Mouse (Mus musculus): Measurements from ENCODE around the gene Neurl2. TPM values are rescaled to one million over a fixed set of nuclear protein-coding genes. Genes with fewer than 3 reads are reported as not detected.
A peak's percentile ranks its signal among the peaks of the same experiment; 100 is the strongest.

Neurl2 gene
- total RNA-seq, 2 experiments from 2014 or later, result 2.2 to 4.0 TPM

DNA sequence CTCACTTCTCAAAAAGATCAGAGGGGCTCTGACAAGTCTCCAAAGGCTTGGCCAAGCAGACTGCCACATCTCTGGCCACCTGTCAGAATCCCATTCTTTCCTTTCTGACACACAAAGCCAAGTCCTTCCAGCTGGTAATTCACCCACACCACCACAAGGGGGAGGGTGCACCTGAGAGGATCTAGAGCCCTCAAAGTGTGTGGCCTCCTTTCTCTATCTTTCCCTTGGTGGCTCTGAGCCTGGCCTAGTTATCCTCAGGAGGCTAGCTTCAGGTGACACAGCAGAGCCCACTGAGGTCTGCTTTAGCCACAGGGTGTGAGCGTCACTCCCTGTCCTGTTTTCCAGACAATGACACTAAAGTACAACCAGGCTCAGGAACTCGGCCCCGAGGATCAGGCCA lies 40.0 kb downstream of the Neurl2 start:
- peak in 1 of 2 experiments; percentile 70 for DNase-seq (ENCODE audit: low spot score in 2 of 2)
- intact Hi-C loops (cut with DNase I), result no loop called here

DNA sequence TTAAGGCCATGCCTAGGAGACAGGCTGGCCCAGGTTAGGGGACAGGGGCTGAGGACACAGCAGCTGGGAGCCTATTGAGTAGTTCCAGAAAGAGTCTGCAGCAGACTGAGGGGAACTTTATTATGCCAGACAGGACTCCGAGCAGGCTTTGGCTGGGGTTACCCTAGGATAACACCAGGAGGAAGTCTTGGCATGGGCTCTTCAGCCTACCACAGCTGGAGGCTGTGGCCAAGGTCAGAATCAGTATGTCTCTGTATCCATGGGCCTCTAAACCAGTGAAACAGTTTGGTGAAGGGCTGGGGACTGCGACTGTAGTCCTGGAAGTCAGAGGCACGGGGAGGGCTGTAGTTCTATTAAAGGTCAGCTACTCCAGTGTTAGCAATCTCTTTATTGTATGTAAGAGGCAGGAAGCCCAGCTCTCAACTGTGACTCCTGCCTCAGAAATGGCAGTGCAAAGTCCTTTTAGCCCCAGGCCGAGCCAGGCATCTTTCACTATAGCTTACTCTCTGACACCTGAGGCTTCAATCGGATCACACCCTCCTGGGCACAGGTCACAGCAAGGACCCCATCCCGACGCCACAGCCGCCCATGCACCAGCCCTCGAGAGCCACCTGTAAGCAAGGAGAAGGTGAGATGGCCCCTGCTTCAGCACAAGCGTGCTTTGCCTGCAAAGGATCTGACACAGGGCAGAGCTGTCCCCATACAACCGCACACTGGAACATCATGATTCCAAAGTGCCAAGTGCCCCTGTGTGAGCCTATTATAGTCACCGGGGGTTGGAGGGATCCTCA lies 40.7 kb downstream of the Neurl2 start:
- intact Hi-C loops (cut with DNase I), result no loop called here
- DNase-seq (ENCODE audit: low spot score in 2 of 2), result no peak

DNA sequence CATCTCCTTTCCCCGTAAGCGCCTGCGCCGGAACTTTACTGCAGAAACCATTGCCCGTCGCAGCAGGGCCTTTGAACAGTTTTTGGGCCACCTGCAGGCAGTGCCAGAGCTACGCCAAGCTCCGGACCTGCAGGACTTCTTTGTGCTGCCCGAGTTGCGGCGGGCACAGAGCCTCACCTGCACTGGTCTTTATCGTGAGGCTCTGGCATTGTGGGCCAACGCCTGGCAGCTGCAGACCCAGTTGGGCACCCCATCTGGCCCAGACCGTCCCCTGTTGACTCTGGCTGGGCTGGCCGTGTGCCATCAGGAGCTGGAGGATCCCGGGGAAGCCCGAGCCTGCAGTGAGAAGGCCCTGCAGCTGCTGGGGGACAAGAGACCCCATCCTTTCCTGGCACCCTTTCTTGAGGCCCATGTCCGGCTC lies 41.4 kb downstream of the Neurl2 start:
- intact Hi-C loops (cut with DNase I), result no loop called here
- DNase-seq (ENCODE audit: low spot score in 2 of 2), result no peak

DNA sequence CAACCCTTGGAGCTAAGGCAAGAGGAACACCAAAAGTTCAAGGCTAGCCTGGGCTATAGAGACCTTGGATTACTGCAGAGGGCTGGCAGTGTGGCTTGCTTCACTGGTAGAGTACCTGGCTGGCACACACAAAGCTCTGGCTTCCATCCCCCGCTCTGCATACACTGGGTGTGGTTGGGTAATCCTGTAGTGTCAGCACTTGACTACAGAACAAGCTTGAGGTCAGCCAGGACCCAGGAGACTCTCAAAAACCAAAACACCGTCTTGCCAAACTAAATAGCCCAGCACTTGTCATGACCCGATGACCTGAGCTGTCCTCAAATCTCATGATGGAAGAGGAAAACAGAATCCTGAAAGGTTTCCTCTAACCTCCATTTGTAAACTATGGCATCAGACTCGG lies 42.8 kb downstream of the Neurl2 start:
- no peak for DNase-seq (ENCODE audit: low spot score in 2 of 2)
- intact Hi-C loops (cut with DNase I), result no loop called here

DNA sequence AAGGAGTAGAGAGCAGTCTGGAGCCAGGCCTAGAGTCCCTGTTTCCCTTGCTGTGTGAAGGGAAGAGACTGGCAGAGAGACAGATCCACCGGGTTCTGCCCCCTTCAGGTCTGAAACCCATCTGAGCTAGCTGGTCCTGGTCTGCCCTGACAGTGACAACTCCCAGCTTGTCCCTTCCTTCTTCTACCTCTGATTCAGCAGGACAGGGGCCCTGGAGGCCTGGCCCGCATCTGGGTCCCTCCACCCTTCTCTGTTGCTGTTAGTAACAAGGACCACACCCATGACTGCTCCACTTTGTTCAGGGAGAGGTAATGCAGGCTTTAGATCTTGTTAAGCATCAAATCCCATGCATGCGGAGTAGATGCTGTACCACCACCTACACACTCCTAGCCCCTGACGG lies 44.8 kb downstream of the Neurl2 start:
- intact Hi-C loops (cut with DNase I), result no loop called here
- no peak for DNase-seq (ENCODE audit: low spot score in 2 of 2)

DNA sequence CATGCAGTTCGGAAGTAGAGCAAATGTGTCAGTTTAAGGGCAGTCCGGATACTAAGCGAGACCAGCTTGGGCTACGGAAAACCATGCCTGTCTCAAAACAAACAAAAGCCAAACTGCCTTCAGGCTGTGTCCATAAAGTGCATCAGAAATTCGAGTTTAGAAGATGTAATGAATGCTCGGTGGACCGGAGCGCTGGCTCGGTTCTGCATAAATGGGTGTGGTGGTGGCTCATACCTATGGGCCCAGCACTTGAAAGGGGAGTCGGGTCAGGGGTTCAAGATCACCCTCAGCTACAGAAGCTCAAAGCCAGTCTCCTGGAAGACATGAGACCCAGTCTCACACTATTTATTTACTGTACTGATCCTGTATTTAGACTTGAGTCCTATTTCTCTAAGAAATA lies 45.5 kb downstream of the Neurl2 start:
- intact Hi-C loops (cut with DNase I), result no loop called here
- no peak for DNase-seq (ENCODE audit: low spot score in 2 of 2)

DNA sequence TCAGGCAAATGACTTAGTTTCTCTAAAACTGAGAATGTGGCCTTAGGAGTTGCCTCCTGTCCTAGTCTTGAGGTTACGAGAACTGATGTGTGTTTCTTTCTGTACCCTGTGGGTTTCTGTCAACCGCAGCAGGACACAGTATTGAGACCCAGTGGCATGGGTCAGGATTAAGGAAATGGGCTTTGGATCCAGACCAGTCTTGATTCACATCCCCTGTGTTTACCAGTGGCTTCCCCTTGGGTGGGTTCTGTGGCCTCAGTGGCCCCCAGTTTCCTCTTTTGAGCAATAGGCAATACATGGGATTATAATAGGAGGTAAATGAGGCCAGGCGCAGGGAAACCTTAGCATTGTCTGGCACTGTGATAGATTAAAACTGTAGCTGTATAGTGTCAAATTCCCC lies 46.2 kb downstream of the Neurl2 start:
- no peak for DNase-seq (ENCODE audit: low spot score in 2 of 2)
- intact Hi-C loops (cut with DNase I), result no loop called here

DNA sequence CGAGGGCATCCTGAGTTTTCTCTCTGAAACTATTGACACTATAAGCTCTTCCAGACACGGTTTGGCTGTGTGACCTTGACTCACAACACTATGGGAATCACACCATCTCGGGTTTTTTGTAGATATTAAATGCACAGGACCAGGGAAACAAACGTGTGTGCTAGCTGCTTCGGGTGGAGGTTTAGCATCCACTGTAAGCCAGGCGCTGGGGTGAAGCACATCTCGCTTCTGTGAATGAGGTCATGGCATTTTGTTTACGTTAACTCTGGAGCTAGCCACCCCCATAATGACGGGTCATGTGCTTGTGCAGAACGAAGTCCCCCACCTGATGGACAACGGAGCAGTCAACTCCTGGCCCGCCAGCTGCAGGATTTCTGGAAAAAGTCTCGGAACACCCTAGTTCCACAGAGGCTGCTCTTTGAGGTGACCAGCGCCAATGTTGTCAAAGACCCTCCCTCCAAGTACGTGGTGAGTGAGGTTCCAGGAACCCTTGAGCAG lies 46.8 kb downstream of the Neurl2 start:
- DNase-seq (ENCODE audit: low spot score in 2 of 2), result no peak
- intact Hi-C loops (cut with DNase I), result no loop called here

DNA sequence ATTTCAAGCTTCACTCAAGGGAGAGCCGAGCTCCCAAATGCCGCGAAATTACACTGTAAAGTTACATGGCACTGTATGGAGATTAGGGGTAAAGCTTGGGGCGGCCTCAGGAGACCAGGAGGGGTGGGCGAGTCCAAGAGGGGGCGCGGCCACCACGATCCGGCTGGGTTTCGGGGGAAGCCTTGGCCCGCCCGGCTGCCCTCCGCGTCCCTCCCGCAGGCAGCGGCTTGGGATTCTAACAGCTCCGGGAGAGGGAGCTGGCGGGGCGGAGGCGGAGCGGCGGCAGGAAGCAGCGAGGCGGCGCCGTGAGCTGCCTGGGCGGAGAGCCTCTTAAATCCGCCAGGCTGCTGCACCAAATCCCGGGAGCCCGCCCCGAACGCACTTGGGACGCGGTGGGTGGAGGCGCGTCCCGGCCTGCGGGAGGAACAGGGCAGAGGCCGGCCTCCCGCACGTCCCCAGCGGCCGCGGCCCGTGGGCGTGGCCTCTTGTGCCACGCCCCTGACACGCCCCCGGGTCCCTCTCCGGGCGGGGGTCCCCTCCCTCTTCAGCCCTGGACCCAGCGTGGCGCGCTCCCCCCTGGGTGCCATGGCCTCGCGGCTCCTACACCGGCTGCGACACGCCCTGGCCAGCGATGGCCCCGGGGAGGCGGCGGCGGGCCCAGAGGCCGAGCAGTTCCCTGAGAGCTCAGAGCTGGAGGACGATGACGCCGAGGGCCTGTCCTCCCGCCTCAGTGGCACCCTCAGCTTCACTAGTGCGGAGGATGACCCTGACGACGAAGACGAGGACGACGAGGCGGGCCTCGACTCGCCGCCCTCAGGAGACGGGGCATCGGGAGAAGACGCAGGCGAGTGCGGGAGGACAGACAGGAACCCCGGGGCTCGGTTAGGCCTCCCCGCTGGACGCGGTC lies 47.5 kb downstream of the Neurl2 start, which contains the start of gene Snx21:
Gene Snx21 (plus strand): TSS at position 343 of the 907 bp plus-strand sequence.
- peak; percentile 84 to 89 for DNase-seq (ENCODE audit: low spot score in 2 of 2)
- intact Hi-C loops (cut with DNase I), result no loop called here

DNA sequence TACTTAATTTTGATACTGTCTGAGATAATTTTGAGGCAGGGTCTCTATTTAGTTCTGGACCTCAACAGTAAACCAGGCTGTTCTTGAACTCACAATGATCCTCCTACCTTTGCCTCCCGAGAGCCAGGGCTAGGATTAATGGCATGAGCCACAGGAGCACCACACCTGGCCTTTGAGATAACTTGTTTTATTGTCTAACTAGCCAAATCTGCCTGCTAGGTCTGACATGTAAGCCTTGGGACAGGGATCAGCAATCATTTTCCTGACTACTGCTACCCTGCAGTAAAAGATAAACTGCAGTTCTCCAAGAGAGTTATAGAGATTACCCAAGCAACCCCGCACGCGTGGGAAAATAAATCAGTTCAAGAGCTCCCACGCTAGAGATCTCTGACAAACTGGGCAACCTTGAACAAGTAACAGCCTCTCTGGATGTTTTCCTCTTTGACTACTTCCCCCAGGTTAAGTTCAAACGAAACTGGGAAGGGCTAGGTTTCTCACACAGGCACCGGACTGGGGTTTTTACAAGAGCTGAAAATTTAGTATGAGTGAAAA lies 48.3 kb downstream of the Neurl2 start:
- DNase-seq (ENCODE audit: low spot score in 2 of 2), result no peak
- intact Hi-C loops (cut with DNase I), result no loop called here

DNA sequence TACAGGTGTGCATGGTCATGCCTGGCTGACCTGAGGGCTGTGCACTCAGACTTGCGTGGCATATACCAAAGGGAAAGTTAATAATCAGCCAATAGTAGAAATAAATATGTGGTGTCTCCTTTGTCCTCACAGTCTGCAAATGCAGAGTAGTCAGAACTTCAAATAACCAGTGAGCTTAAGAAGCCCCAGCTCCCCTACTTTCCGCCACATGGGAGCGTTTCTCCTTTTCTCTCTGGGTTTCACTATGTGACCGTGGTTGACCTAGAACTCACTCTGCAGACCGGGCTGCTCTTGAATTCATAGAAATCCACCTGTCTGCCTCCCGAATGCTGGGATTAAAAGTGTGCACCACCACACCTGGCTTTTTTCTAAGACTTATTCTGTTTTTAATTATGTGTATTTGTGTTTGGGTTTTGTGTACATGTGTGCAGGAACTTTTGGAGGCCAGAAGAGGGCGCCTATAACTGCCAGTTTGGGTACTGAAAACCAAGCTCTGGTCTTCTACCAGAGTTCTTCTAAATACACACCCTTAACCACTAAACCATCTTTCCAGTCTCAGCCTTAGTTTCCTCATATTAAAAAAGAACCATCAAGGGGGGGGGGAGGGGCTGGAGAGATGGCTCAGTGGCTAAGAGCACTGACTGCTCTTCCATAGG lies 49.2 kb downstream of the Neurl2 start:
- no peak for DNase-seq (ENCODE audit: low spot score in 2 of 2)

DNA sequence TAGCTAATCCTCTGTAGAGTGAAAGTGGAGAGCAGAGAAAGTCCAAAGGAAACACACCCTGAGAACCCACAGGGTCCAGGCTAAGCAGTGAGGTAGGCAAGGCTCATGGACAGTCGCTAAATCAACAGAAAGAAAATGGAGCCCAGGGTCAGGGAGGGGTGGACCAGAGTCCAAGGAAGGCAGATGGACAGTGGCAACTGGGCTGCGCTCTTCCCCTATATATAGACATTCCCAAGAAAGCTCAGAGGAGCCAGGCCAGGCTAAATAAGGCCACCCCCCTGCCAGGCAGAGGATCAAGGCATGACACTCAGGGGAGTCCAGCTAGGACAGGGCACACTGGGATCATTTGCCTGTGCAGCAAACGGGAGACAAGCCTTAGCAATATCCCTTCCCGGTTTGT lies 51.4 kb downstream of the Neurl2 start:
- no peak for DNase-seq (ENCODE audit: low spot score in 2 of 2)
- intact Hi-C loops (cut with DNase I), result no loop called here

More for the DNA sequence above, 49.2 kb downstream of the Neurl2 start:
- intact Hi-C loops (cut with DNase I), result no loop called here

Other genes with a start within 250 kb of the Neurl2 start
- under 1 TPM in 1 of 2 experiments, not detected in 1; 0.46 TPM for gene Wfdc6a, start 248.0 kb downstream of the Neurl2 start, total RNA-seq (2021)
- not detected for gene Eppin, start 239.9 kb downstream of the Neurl2 start, total RNA-seq (2021)
- not detected for gene Wfdc6b, start 219.9 kb downstream of the Neurl2 start, total RNA-seq (2021)
- not detected for gene Wfdc8, start 219.8 kb downstream of the Neurl2 start, total RNA-seq (2021)
- gene Wfdc16, start 194.7 kb downstream of the Neurl2 start, total RNA-seq (2021), result not detected
- not detected for gene Wfdc10, start 177.4 kb downstream of the Neurl2 start, total RNA-seq (2021)
- gene Wfdc9, start 176.9 kb downstream of the Neurl2 start, total RNA-seq (2021), result not detected
- not detected for gene Wfdc11, start 159.4 kb downstream of the Neurl2 start, total RNA-seq (2021)
- gene Wfdc13, start 148.3 kb downstream of the Neurl2 start, total RNA-seq (2021), result not detected
- not detected for gene Spint4, start 135.0 kb downstream of the Neurl2 start, total RNA-seq (2021)
- not detected for gene Spint5, start 118.2 kb downstream of the Neurl2 start, total RNA-seq (2021)
- gene Wfdc3, start 87.5 kb downstream of the Neurl2 start, total RNA-seq (2021), result 1 to 10 TPM; 1.6 to 1.9 TPM
- 10 to 100 TPM; 36.6 to 39.3 TPM for gene Dnttip1, start 87.5 kb downstream of the Neurl2 start, total RNA-seq (2021)
- under 1 TPM; 0.60 to 0.89 TPM for gene Ube2c, start 63.6 kb downstream of the Neurl2 start, total RNA-seq (2021)
- gene Tnnc2, start 53.5 kb downstream of the Neurl2 start, total RNA-seq (2021), result not detected
- gene Snx21, start 47.6 kb downstream of the Neurl2 start, total RNA-seq (2021), result 10 to 100 TPM; 49.6 to 57.6 TPM
- 10 to 100 TPM; 22.4 to 29.7 TPM for gene Acot8, start 28.6 kb downstream of the Neurl2 start, total RNA-seq (2021)
- gene Zswim3, start 28.4 kb downstream of the Neurl2 start, total RNA-seq (2021), result 1 to 10 TPM; 8.8 to 9.6 TPM
- gene Zswim1, start 10.8 kb downstream of the Neurl2 start, total RNA-seq (2021), result 10 to 100 TPM; 20.8 to 21.6 TPM
- gene Spata25, start 4.9 kb downstream of the Neurl2 start, total RNA-seq (2021), result not detected
- 100 to 1,000 TPM in 1 of 2 experiments, 10 to 100 TPM in 1; 86.2 to 102 TPM for gene Ctsa, start 583 bp downstream of the Neurl2 start, total RNA-seq (2021)
- 10 to 100 TPM; 77.5 to 82.0 TPM for gene Pltp, start 24.3 kb upstream of the Neurl2 start, total RNA-seq (2021)
- 10 to 100 TPM; 36.8 to 39.8 TPM for gene Pcif1, start 45.8 kb upstream of the Neurl2 start, total RNA-seq (2021)
- gene Zfp335, start 78.3 kb upstream of the Neurl2 start, total RNA-seq (2021), result 10 to 100 TPM; 24.3 TPM
- 1 to 10 TPM; 1.9 to 2.0 TPM for gene Mmp9, start 107.3 kb upstream of the Neurl2 start, total RNA-seq (2021)
- 100 to 1,000 TPM; 546 to 551 TPM for gene Slc12a5, start 127.3 kb upstream of the Neurl2 start, total RNA-seq (2021)
- gene Ncoa5, start 201.4 kb upstream of the Neurl2 start, total RNA-seq (2021), result 10 to 100 TPM; 53.8 to 56.3 TPM
- gene Cd40, start 222.2 kb upstream of the Neurl2 start, total RNA-seq (2021), result 1 to 10 TPM in 1 of 2 experiments, under 1 TPM in 1; 0.60 to 1.5 TPM

Measured in left cerebral cortex, postnatal 25 days (tissue).